Mouse (Mus musculus) E14TG2a.4 (cell line): ENCODE data around the gene Serinc3.

Source experiments
- H3K27me3 ChIP-seq: 2 replicates; pipeline ENCODE4 v1.6.1; 2014; ENCODE audit warnings: low read length, control low read depth; ENCODE audit not compliant: insufficient read depth
- H3K36me3 ChIP-seq: 2 replicates; pipeline ENCODE4 v1.6.1; 2014; ENCODE audit warnings: low read length, control low read depth; ENCODE audit not compliant: insufficient read depth
- H3K4me1 ChIP-seq: replicated peaks from 2 replicates; pipeline ENCODE4 v1.6.1; 2014; ENCODE audit warnings: low read depth, low read length, control low read depth
- H3K4me3 ChIP-seq: replicated peaks from 2 replicates; pipeline ENCODE4 v1.5.1; 2014; ENCODE audit warnings: mild to moderate bottlenecking, low read length
- H3K9me3 ChIP-seq: 2 replicates; pipeline ENCODE4 v1.6.1; 2014; ENCODE audit warnings: low read length, control low read depth
- CTCF ChIP-seq: conservative IDR thresholded peaks from 2 replicates; pipeline ENCODE4 v1.5.1; 2014; ENCODE audit warnings: low read length
- NANOG ChIP-seq: IDR thresholded peaks from 2 replicates; pipeline ENCODE4 v1.6.1; 2014; ENCODE audit warnings: borderline replicate concordance, low read length, mixed read lengths
- POU5F1 ChIP-seq: IDR thresholded peaks from 2 replicates; pipeline ENCODE4 v1.6.1; 2014; ENCODE audit warnings: low read length, borderline replicate concordance

Gene Serinc3

DNA sequence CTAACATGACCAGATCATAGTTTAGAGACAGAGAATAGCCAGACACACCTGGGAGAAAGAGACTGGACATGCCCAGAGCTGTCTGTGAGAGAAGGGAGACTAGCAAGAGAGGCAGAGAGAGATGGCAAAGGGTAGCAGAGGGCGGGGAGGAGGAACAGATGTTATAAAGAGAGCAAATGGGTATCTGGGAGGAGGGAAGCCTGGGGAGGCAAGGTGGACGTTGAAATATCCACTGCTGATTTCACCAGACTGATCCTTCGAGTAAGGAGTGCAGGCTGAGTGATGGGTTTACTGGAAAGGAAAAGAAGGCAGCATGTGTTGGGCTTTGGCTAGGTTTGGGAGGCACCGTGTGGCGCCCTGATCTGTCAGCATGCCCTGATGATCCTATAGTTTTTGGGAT is 29.5 kb upstream of the Serinc3 start:
- TF ChIP-seq POU5F1 (no peak), CTCF (no peak), NANOG (no peak)
- Histone ChIP-seq H3K9me3 (no peaks in the 10 kb centered on the region), H3K36me3 (no peaks in the 10 kb centered on the region), H3K4me1 (0 out of 2 replicates have a peak, but pooled peaks cover 2% of the 10 kb centered on the region), H3K4me3 (no peak overlapping the region), H3K27me3 (no peaks in the 10 kb centered on the region)

- no peaks in the 10 kb centered on the region for H3K27me3 ChIP-seq
Measured at GRCm38 (mm10) chr2:163670872-163671594, 26.1 kb upstream of the Serinc3 start.

GRCm38 (mm10) chr2:163667045-163667444 is 22.1 kb upstream of the Serinc3 start:
- no peak overlapping the region for H3K4me3 ChIP-seq
- TF ChIP-seq CTCF (no peak), NANOG (no peak), POU5F1 (no peak)
- H3K4me1 ChIP-seq, result peaks cover 3% of the 10 kb centered on the region
- no peaks in the 10 kb centered on the region for H3K9me3 ChIP-seq
- no peaks in the 10 kb centered on the region for H3K27me3 ChIP-seq
- no peaks in the 10 kb centered on the region for H3K36me3 ChIP-seq

More at GRCm38 (mm10) chr2:163670872-163671594, 26.1 kb upstream of the Serinc3 start:
- TF ChIP-seq NANOG (no peak), POU5F1 (no peak), CTCF (no peak)
- Histone ChIP-seq H3K4me1 (0 out of 2 replicates have a peak, but pooled peaks cover 2% of the 10 kb centered on the region), H3K9me3 (no peaks in the 10 kb centered on the region), H3K36me3 (no peaks in the 10 kb centered on the region), H3K4me3 (no peak overlapping the region)

- no peaks in the 10 kb centered on the region for H3K36me3 ChIP-seq
- peaks cover 8% of the 10 kb centered on the region; the same call in 1 of the 2 replicates for H3K27me3 ChIP-seq
- H3K4me3 ChIP-seq, result no peak overlapping the region
- H3K9me3 ChIP-seq, result no peaks in the 10 kb centered on the region
- TF ChIP-seq POU5F1 (no peak), NANOG (no peak), CTCF (no peak)
- peaks cover 9% of the 10 kb centered on the region for H3K4me1 ChIP-seq
Measured at GRCm38 (mm10) chr2:163663930-163664329, 19.0 kb upstream of the Serinc3 start.

GRCm38 (mm10) chr2:163662698-163663221 is 17.8 kb upstream of the Serinc3 start:
- Histone ChIP-seq H3K9me3 (no peaks in the 10 kb centered on the region), H3K4me3 (no peak overlapping the region), H3K4me1 (peaks cover 10% of the 10 kb centered on the region), H3K27me3 (peaks cover 10% of the 10 kb centered on the region; the same call in 1 of the 2 replicates), H3K36me3 (no peaks in the 10 kb centered on the region)
- no peak for TF ChIP-seq NANOG
- TF ChIP-seq CTCF, result no peak

- Histone ChIP-seq H3K4me3 (no peak overlapping the region), H3K4me1 (peaks cover 10% of the 10 kb centered on the region), H3K36me3 (no peaks in the 10 kb centered on the region), H3K9me3 (no peaks in the 10 kb centered on the region), H3K27me3 (peaks cover 10% of the 10 kb centered on the region; the same call in 1 of the 2 replicates)
- no peak for TF ChIP-seq POU5F1
- TF ChIP-seq CTCF, result no peak
Measured at GRCm38 (mm10) chr2:163662076-163662475, 17.1 kb upstream of the Serinc3 start.

DNA sequence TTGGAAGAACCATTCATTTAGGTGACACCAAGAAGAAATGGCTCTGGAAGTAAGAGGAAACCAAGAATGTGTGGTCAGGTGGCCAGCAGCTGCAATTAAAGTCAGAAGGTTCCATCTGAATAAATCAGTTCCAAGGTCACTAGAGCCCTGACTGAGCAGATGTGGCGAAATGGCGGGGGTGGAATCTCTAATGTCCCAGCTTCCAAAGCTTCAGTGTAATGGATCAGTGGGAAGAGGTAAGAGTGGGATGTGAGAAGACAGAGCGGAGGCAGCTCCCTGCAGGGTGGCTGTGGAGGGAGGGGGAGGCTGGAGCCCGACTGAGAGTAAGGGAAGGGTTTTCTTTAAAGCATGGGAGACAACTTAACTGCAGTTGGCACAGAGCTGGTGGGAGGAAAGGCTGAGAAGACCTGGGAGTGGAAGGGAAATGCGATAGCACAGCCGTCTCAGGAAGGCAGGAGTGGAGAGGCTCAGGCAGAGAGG is 16.5 kb upstream of the Serinc3 start:
- Histone ChIP-seq H3K36me3 (no peaks in the 10 kb centered on the region), H3K9me3 (no peaks in the 10 kb centered on the region), H3K4me3 (no peak overlapping the region)

GRCm38 (mm10) chr2:163660103-163660701 is 15.3 kb upstream of the Serinc3 start:
- no peaks in the 10 kb centered on the region for H3K36me3 ChIP-seq
- TF ChIP-seq CTCF, result no peak
- no peaks in the 10 kb centered on the region for H3K9me3 ChIP-seq
- H3K4me1 ChIP-seq, result peaks cover 8% of the 10 kb centered on the region
- no peak overlapping the region for H3K4me3 ChIP-seq
- peaks cover 10% of the 10 kb centered on the region; the same call in 1 of the 2 replicates for H3K27me3 ChIP-seq

More for the DNA sequence above, 16.5 kb upstream of the Serinc3 start:
- no peak for TF ChIP-seq POU5F1
- TF ChIP-seq NANOG, result no peak
- no peak for TF ChIP-seq CTCF
- H3K27me3 ChIP-seq, result peaks cover 10% of the 10 kb centered on the region; the same call in 1 of the 2 replicates
- peaks cover 10% of the 10 kb centered on the region for H3K4me1 ChIP-seq

DNA sequence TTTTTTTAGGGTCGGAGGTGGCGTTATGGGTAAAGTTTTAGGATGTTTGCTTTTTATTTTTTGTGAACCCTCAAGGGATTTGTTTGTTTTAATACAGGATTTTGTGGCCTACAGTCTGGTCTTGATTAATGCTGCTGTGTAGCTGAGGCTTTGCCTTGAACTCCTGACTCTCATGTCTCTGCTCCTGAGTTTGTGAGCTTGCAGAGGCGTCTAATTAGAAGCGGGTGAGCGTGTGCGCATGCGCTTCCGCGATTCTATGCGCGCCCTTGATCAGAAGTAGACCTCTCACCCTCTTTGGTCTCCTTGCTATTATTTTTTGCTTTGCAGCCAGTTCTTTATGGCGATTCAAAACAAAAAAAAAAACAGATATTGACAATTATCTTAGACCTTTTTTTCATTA is 14.5 kb upstream of the Serinc3 start:
- H3K36me3 ChIP-seq, result no peaks in the 10 kb centered on the region
- H3K9me3 ChIP-seq, result no peaks in the 10 kb centered on the region
- peak overlapping the region; percentile 89; the same call in 1 of the 2 replicates for H3K4me3 ChIP-seq
- TF ChIP-seq NANOG, result no peak
- no peak for TF ChIP-seq POU5F1
- no peak for TF ChIP-seq CTCF
- peaks cover 7% of the 10 kb centered on the region for H3K4me1 ChIP-seq
- peaks cover 10% of the 10 kb centered on the region; the same call in 1 of the 2 replicates for H3K27me3 ChIP-seq
